ENCODE assay signal across 13 mouse cellular contexts in the genomic region with DNA sequence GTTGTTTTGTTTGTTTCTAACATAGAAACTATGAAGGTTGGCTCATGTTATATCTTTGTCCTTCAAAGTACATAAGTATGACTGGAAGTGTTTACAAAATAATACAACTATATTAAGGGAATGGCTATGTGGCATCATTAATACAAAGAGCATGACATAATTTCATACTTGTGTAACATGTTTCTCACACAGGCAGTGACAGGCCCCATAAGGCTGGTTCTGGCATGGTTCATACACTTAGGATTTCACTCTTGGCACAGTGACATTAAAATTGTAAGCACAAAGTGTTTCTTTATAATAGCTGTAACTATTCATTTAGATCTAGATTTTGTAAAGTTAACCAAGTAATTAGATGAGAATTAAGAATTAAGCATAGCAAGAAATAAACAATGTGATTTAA.
"Had no signal": no experiment of that assay in that cellular context is flagged by ENCODE, and none has a peak within 500 bp of the region (broad histone marks: within the 10 kb centered on the region; RNA-seq: fewer than 3 reads in every experiment).

No protein-coding gene starts in this region.

- H3K9me3 ChIP-seq: limb, embryonic 12.5 days; liver, embryonic 13.5 days; midbrain, embryonic 13.5 days had no signal

- H3K4me3 ChIP-seq: limb, embryonic 12.5 days; liver, embryonic 13.5 days; midbrain, embryonic 13.5 days had no signal

- DNase-seq: kidney, adult 18-20 months; kidney, postnatal 14 days; layer of hippocampus, postnatal 36 days; liver; liver, embryonic 13.5 days; liver, postnatal 0 days; lung, postnatal 36 days; right cerebral cortex, adult 18-20 months; right cerebral cortex, postnatal 25 days; thymus, adult 18-20 months; thymus, postnatal 25 days had no signal

- H3K27me3 ChIP-seq: limb, embryonic 12.5 days; liver, embryonic 13.5 days; midbrain, embryonic 13.5 days had no signal

- H3K4me1 ChIP-seq: liver, embryonic 13.5 days; midbrain, embryonic 13.5 days had no signal

- H3K27ac ChIP-seq: limb, embryonic 12.5 days; liver, embryonic 13.5 days; midbrain, embryonic 13.5 days had no signal

- H3K36me3 ChIP-seq: limb, embryonic 12.5 days; liver, embryonic 13.5 days; midbrain, embryonic 13.5 days had no signal

- H3K9ac ChIP-seq: limb, embryonic 12.5 days; liver, embryonic 13.5 days; liver, postnatal 0 days; midbrain, embryonic 13.5 days had no signal

- H3K4me2 ChIP-seq: limb, embryonic 12.5 days; liver, embryonic 13.5 days; midbrain, embryonic 13.5 days had no signal

- ATAC-seq: liver, postnatal 0 days; midbrain, embryonic 13.5 days had no signal
